Mouse (Mus musculus) large intestine, adult 2 months (tissue): ENCODE measurements around the gene Myom1. TPM values are rescaled to one million over a fixed set of nuclear protein-coding genes. Genes with fewer than 3 reads are reported as not detected.

Experiments
- DNase-seq: peaks from one replicate; pipeline ENCODE4 v3.0.0-alpha.2; 2012; ENCODE audit warnings: low read depth, low spot score
- WGBS: fragments of 180-500 bp; shearing (Covaris S2); methylation state at CpG from one replicate; pipeline ENCODE4 v1.1.7; 2018; 5-methylcytosine and 5-hydroxymethylcytosine counted together
- polyA plus RNA-seq: library from polyadenylated mRNA; depleted of rRNA; stranded (reverse); fragments of >200 nt; gene quantifications from 2 replicates; pipeline ENCODE4 v1.2.3, GENCODE M21; 2012

The Myom1 gene
- polyA plus RNA-seq, 1 experiment = 7.3 TPM

GRCm38 (mm10) chr17:71089781-71090480, 87.5 kb downstream of the Myom1 start:
- WGBS = 84% methylated on average over 11 of the region's 11 CpGs
- DNase-seq = no peak

DNA sequence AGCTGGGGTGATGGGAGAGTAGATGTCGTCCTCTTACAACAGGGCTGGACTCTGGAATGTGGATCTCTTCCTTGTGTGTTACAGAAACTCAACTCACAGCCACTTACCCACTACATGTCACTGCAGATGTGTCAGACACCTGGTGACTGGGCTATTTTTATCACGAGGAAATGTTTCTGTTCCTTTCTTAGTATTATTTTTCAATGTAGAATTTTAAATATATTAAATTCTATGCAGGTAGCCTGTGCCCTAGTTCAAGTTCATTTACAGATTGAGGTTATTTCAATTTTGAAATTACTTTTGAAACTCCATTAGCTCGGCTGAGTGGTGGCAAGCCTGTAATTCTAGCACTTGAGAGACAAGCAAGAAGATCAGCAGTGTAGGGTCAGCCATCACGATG, 88.6 kb downstream of the Myom1 start:
- no peak for DNase-seq
- WGBS = 69% methylated on average over 4 of the region's 4 CpGs

GRCm38 (mm10) chr17:71092341-71092740, 89.9 kb downstream of the Myom1 start:
- no peak for DNase-seq

DNA sequence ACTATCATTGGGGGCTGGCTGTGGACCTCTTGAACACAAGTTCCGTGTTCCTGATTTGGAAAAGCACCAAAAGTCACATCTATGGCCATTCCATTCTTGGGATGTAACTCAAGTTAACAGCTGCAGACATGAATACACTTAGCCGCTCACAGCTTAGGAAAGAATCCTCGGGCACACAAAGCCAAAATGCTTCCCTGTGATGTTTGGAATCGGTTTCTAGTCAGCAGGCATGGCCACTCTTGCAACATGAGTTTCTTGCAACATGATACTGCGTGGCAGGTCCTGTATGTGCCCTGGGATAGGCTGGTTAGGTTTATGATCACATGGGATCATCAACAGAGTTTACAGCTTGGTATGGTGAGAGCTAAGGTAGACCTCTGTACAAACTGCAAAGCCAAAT, 91.4 kb downstream of the Myom1 start:
- 23% methylated on average over 5 of the region's 5 CpGs for WGBS
- DNase-seq = no peak

More at GRCm38 (mm10) chr17:71092341-71092740, 89.9 kb downstream of the Myom1 start:
- WGBS = 91% methylated on average over 4 of the region's 4 CpGs

DNA sequence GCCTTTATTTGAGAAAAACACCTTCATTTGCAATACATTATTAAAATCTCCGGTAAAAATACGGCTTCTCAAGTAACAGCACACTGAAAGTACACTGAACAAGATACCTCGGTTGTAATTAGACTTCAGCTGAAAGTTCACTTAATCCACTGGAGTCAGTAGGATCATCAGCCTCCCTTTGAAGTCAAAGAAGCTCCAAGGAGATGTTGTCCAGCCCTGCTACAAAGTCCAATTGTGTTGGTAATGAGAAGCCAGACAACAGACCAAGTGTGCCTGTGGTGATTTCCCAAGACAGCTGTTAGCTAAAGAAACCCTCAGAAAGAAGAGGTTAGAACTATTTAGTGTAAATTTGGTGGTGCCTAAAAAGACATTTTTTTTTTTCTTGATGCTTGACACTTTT, 92.0 kb downstream of the Myom1 start:
- 47% methylated on average over 3 of the region's 3 CpGs for WGBS
- no peak for DNase-seq

- no peak for DNase-seq
- WGBS = 24% methylated on average over 8 of the region's 8 CpGs
Measured at GRCm38 (mm10) chr17:71096557-71097208, 94.2 kb downstream of the Myom1 start.

DNA sequence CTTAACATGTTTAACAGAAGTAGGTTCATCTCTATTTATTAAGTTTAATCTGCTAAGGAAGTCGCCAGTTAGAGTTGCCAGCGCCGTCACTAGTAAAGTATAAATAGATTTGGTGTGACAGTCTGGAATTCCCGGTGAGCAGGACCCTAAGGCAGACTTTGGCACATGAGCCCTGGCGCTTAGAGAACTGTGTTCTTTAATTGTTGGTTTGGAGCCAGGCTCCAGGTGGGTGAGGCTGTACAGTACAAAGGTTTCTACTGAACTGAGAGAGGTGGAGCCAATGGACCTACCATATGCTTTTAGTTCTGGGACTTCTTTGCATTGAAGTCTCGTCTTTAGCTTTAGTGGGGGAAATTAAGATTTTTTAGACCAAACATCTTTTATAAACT, 94.8 kb downstream of the Myom1 start:
- WGBS = 27% methylated on average over 6 of the region's 6 CpGs
- DNase-seq = peak; percentile 88

- 71% methylated on average over 3 of the region's 3 CpGs for WGBS
- DNase-seq = no peak
Measured at GRCm38 (mm10) chr17:71098606-71099005, 96.2 kb downstream of the Myom1 start.

DNA sequence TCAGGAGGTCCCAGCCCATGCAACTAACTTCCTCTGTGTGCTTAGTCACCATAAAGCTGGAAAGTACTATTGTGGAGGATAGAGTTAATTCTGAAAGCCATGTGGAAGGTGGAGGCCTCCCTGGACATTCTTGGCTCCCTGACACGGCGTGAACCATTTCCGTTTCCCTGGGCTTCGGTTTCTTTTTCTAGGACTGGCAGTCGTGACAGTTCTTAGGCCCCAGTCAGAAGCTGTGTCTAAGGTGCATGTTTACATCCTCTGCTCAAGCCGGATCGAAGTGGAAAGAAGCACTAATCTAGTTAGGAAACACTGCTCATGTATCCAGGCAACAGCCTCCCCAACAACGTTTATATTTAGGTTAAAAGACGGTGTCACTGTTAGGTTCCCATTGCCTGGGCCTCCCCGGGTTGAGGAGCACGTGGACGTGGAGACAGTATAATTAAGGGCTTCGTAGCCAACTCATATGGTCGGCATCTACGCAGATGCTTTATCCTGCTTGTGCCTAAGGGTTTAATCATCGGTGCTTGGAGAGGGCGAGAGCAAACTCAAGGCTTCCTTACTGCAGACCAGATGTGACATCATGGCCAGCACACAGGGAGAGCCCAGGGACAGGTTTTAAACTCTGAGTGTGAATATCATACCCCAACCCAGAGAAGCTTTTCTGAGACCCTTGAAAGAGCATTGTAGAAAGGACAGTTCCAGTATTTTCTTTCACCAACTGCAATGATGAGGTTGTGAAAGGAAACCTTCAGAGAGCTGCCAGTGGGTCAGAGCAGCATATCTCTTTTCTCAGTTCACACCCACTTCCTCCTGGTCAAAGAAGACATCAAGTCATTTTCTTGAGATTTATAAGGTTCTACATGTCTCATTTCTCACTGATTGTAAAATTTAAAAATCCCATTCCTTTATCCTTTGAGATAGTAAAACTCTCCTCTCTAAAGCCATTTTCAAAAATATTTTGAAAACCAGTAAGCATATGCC, 100.4 kb downstream of the Myom1 start:
- no peak for DNase-seq
- 40% methylated on average over 17 of the region's 17 CpGs for WGBS

GRCm38 (mm10) chr17:71105297-71105696, 102.9 kb downstream of the Myom1 start:
- WGBS = 96% methylated on average over 7 of the region's 7 CpGs

DNA sequence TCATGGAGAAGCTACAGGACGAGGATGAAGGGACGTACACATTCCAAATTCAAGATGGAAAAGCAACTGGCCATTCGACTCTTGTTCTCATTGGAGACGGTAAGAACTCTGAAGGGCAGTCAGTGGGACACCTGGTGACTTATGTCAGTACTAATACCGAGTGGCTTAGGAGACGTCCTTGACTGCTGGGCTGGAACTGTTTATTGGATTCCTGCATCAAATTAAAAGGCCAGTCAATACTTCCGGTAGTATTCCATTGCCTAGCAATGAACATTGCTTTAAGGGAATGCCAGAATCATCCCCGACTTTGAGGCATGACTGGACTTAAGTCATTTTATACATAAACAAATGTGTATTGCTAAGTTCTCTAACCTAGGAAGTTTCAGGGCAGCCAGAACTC, 103.8 kb downstream of the Myom1 start:
- WGBS = 82% methylated on average over 8 of the region's 8 CpGs

More at GRCm38 (mm10) chr17:71105297-71105696, 102.9 kb downstream of the Myom1 start:
- DNase-seq = no peak

GRCm38 (mm10) chr17:71110753-71111265, 108.4 kb downstream of the Myom1 start:
- whole genome bisulfite sequencing = 79% methylated on average over 6 of the region's 6 CpGs
- no peak for DNase-seq

More for the DNA sequence above, 103.8 kb downstream of the Myom1 start:
- no peak for DNase-seq

- no peak for DNase-seq
- WGBS = 74% methylated on average over 3 of the region's 3 CpGs
Measured at GRCm38 (mm10) chr17:71112689-71113088, 110.3 kb downstream of the Myom1 start.

GRCm38 (mm10) chr17:71114282-71114681, 111.8 kb downstream of the Myom1 start:
- no peak for DNase-seq
- WGBS = 82% methylated on average over 4 of the region's 4 CpGs

- 89% methylated on average over 4 of the region's 4 CpGs for WGBS
- DNase-seq = no peak
Measured at GRCm38 (mm10) chr17:71117956-71118355, 115.5 kb downstream of the Myom1 start.

GRCm38 (mm10) chr17:71118607-71119006, 116.2 kb downstream of the Myom1 start:
- DNase-seq = no peak
- WGBS = 83% methylated on average over 4 of the region's 4 CpGs

- WGBS = 61% methylated on average over 5 of the region's 6 CpGs
- no peak for DNase-seq
Measured at GRCm38 (mm10) chr17:71120626-71121025, 118.2 kb downstream of the Myom1 start.

- no peak for DNase-seq
- WGBS = 81% methylated on average over 8 of the region's 8 CpGs
Measured at GRCm38 (mm10) chr17:71124061-71124670, 121.7 kb downstream of the Myom1 start.

GRCm38 (mm10) chr17:71124674-71125073, 122.2 kb downstream of the Myom1 start:
- 83% methylated on average over 1 of the region's 1 CpGs for WGBS

More at GRCm38 (mm10) chr17:71124674-71125073, 122.2 kb downstream of the Myom1 start:
- no peak for DNase-seq
